Mouse (Mus musculus) myocyte (in vitro differentiated cells): ENCODE measurements at regions not wholly inside any gene's neighbourhood (a gene's known extent, or its start where the extent isn't known, plus 50 kb on each side); places are given as distances from the start of the nearest gene placed in this dataset.

ENCODE experiments used
- H3K27me3 ChIP-seq: one replicate; pipeline ENCODE4 v1.6.1; 2011; ENCODE audit not compliant: control insufficient read depth, insufficient read depth, insufficient read length
- H3K36me3 ChIP-seq: one replicate; pipeline ENCODE4 v1.6.1; 2011; ENCODE audit not compliant: control insufficient read depth, insufficient read depth
- H3K4me2 ChIP-seq: one replicate; pipeline ENCODE4 v1.6.1; 2011; ENCODE audit warnings: low read depth, control low read depth
- H3K4me3 ChIP-seq: one replicate; pipeline ENCODE4 v1.5.1; 2011; ENCODE audit warnings: mild to moderate bottlenecking, control low read depth, moderate library complexity
- H3K79me2 ChIP-seq: one replicate; pipeline ENCODE4 v1.6.1; 2011; ENCODE audit not compliant: control insufficient read depth, insufficient read depth
- H3ac ChIP-seq: one replicate; pipeline ENCODE4 v1.6.1; 2011; ENCODE audit not compliant: control insufficient read depth, insufficient read length
- CEBPB ChIP-seq: IDR thresholded peaks from 2 replicates; pipeline ENCODE4 v1.6.1; 2011; ENCODE audit warnings: mild to moderate bottlenecking, moderate library complexity; ENCODE audit not compliant: poor library complexity, insufficient read depth, severe bottlenecking
- E2F4 ChIP-seq: IDR thresholded peaks from one replicate; pipeline ENCODE4 v1.6.1; 2011; ENCODE audit warnings: mild to moderate bottlenecking, control low read depth, moderate library complexity; ENCODE audit not compliant: insufficient read depth
- MAX ChIP-seq: IDR thresholded peaks from one replicate; pipeline ENCODE4 v1.6.1; 2011; ENCODE audit warnings: low read depth, mild to moderate bottlenecking, control low read depth
- MYOD1 ChIP-seq, 3 experiments: IDR thresholded peaks; one replicate each; pipeline ENCODE4 v1.6.1; 2011; ENCODE audit warnings: control low read depth in 2 of 3, low read depth in 2 of 3, mild to moderate bottlenecking in 2 of 3, moderate library complexity in 1 of 3; ENCODE audit not compliant: insufficient read length in 2 of 3, control insufficient read depth in 1 of 3
- MYOG ChIP-seq, 3 experiments: IDR thresholded peaks; one replicate each; pipeline ENCODE4 v1.6.1; 2011; ENCODE audit warnings: control low read depth in 2 of 3, low read depth in 2 of 3, mild to moderate bottlenecking in 2 of 3; ENCODE audit not compliant: insufficient read length in 2 of 3, control insufficient read depth in 1 of 3, insufficient read depth in 1 of 3
- POLR2A ChIP-seq: IDR thresholded peaks from one replicate; pipeline ENCODE4 v1.6.1; 2011; ENCODE audit warnings: low read depth, mild to moderate bottlenecking, control low read depth, moderate library complexity; ENCODE audit not compliant: insufficient read length
- POLR2AphosphoS2 ChIP-seq: IDR thresholded peaks from one replicate; pipeline ENCODE4 v1.6.1; 2011; ENCODE audit warnings: low read depth, control low read depth; ENCODE audit not compliant: insufficient read length
- REST ChIP-seq: IDR thresholded peaks from one replicate; pipeline ENCODE4 v1.6.1; 2011; ENCODE audit warnings: mild to moderate bottlenecking, control low read depth, moderate library complexity; ENCODE audit not compliant: insufficient read depth, insufficient read length
- SRF ChIP-seq: IDR thresholded peaks from one replicate; pipeline ENCODE4 v1.6.1; 2011; ENCODE audit warnings: low read depth; ENCODE audit not compliant: control insufficient read depth, insufficient read length
- TCF12 ChIP-seq: IDR thresholded peaks from one replicate; pipeline ENCODE4 v1.6.1; 2011; ENCODE audit warnings: mild to moderate bottlenecking, control low read depth; ENCODE audit not compliant: poor library complexity, insufficient read depth, severe bottlenecking
- TCF3 ChIP-seq: IDR thresholded peaks from one replicate; pipeline ENCODE4 v1.6.1; 2011; ENCODE audit warnings: low read depth, control low read depth; ENCODE audit not compliant: insufficient read length
- USF1 ChIP-seq: IDR thresholded peaks from one replicate; pipeline ENCODE4 v1.6.1; 2011; ENCODE audit warnings: low read depth, mild to moderate bottlenecking, control low read depth, moderate library complexity

DNA sequence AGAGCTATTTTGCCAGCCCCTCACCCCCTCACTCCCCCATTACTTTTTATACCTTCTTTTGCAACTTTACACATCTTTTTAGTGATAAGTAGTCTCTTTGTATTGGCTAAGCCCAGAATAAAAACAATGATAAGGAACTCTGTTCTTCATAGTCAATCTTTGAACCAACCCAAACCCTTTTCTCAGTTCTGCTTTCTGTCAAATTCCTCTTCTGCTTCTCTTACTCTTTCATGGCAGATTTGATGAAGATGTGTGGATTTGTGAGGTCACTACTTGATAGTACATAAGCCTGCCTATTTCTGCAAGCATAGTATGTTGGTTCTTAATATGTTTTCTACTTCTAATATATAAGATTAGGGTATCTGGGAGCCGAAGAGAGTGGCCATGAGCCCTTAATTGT is 156.6 kb downstream of the Phlda1 start:
- Histone ChIP-seq H3K79me2 (no peaks in the 10 kb centered on the region), H3K4me2 (no peak overlapping the region), H3K4me3 (no peak overlapping the region), H3K36me3 (no peaks in the 10 kb centered on the region), H3K27me3 (no peaks in the 10 kb centered on the region), H3ac (no peak overlapping the region)
- TF ChIP-seq REST, result no peak
- no peak for TF ChIP-seq MAX
- TF ChIP-seq E2F4, result no peak

DNA sequence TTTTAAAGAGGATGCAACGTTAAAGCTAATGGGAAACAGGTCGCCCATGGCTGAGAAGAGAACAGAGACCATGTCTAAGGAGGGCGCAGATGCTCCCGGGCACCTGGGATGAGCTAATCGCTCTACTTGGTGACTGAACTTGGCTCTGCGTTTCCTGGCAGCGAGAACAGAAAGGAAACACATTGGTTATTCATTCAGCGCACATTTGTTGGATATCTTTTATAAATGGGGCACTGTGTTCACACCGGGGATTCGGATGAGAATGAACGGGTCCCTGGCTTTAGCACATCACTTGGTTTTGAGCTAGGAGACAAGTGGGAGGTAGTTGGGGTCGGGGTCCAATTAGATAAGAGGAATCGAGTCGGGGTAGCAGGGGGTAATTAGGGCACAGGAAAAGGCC is 159.7 kb downstream of the Phlda1 start:
- TF ChIP-seq MYOG (IDR thresholded peaks at IDR 0.05; ENCODE audit: control insufficient read depth in 1 of 3, insufficient read depth in 1 of 3, insufficient read length in 2 of 3, low read depth in 2 of 3) (no peak), REST (no peak), MAX (no peak)
- H3ac ChIP-seq, result no peak overlapping the region
- no peak overlapping the region for H3K4me2 ChIP-seq
- H3K36me3 ChIP-seq, result no peaks in the 10 kb centered on the region
- H3K4me3 ChIP-seq, result no peak overlapping the region
- H3K27me3 ChIP-seq, result no peaks in the 10 kb centered on the region
- H3K79me2 ChIP-seq, result no peaks in the 10 kb centered on the region

DNA sequence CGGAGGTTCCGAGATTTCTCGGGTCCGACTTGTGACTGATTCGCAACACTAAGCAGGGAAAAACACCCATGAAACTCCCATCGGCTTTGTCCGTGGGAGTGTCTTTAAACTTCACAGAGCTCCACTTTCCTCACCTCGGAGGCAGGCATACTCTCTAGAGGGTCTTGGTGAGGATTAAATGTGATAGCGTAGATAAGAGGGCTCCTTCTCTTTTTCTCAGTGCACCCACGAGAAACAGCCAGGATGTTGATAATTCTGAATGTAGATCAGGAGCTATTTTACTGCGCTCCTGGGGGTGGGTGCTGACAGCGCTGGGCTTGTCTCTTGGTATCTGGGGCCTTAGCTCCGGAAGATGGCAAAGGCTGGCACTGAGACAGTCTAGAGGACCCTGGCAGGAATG is 160.9 kb downstream of the Phlda1 start:
- TF ChIP-seq TCF3 (no peak), MYOD1 (IDR thresholded peaks at IDR 0.05; ENCODE audit: control insufficient read depth in 1 of 3, insufficient read length in 2 of 3, low read depth in 2 of 3) (no peak), MAX (no peak), SRF (no peak), E2F4 (no peak), POLR2AphosphoS2 (no peak), REST (no peak), USF1 (no peak), CEBPB (no peak), TCF12 (no peak), POLR2A (no peak), MYOG (IDR thresholded peaks at IDR 0.05; ENCODE audit: control insufficient read depth in 1 of 3, insufficient read depth in 1 of 3, insufficient read length in 2 of 3, low read depth in 2 of 3) (no peak)
- no peaks in the 10 kb centered on the region for H3K27me3 ChIP-seq
- H3ac ChIP-seq, result no peak overlapping the region
- no peaks in the 10 kb centered on the region for H3K36me3 ChIP-seq
- no peak overlapping the region for H3K4me3 ChIP-seq
- H3K79me2 ChIP-seq, result no peaks in the 10 kb centered on the region
- no peak overlapping the region for H3K4me2 ChIP-seq

DNA sequence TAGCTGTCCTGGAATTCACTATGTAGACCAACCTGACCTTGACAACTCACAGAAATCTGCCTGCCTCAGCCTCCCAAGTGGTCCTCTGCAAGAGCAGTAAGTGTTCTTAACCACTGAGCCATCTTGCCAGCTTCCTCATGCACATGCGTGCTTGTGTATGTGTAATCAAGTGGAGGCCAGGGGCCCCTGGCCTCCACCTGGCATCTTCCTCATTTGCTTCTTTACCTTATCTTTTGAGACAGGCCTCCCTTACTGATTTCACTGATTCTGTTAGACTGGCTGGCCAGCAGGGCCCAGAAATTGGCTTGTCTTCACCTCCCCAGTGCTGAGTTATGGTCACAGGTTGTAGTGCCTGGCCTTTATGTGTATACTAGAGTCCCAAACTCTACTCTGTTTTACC is 162.6 kb downstream of the Phlda1 start:
- TF ChIP-seq POLR2AphosphoS2, result no peak
- no peak for TF ChIP-seq REST
- no peak overlapping the region for H3K4me2 ChIP-seq
- H3K79me2 ChIP-seq, result no peaks in the 10 kb centered on the region
- no peak overlapping the region for H3K4me3 ChIP-seq
- no peaks in the 10 kb centered on the region for H3K36me3 ChIP-seq
- H3ac ChIP-seq, result no peak overlapping the region
- no peaks in the 10 kb centered on the region for H3K27me3 ChIP-seq

DNA sequence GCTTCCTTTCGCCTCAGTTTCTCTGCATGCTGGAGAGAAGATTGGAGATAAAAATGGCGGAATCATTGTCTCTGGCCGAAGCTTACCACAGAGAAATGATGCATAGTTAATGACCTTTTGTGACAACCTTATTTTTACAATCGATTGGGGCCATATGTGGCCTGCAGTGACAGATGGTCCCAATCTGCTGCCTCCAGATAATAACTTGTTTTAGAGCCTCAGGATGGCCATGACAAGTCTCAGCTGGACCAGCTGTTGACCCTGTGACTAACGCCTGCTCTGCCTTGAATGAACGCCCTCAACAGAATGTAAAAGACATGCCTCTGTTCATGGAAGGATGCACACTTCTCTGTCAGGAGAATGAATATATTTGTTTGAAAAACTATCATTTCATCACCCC is 163.6 kb downstream of the Phlda1 start:
- TF ChIP-seq POLR2A (no peak), TCF3 (no peak), POLR2AphosphoS2 (no peak), MYOD1 (IDR thresholded peaks at IDR 0.05; ENCODE audit: control insufficient read depth in 1 of 3, insufficient read length in 2 of 3, low read depth in 2 of 3) (no peak), SRF (no peak), TCF12 (no peak), CEBPB (no peak), MYOG (IDR thresholded peaks at IDR 0.05; ENCODE audit: control insufficient read depth in 1 of 3, insufficient read depth in 1 of 3, insufficient read length in 2 of 3, low read depth in 2 of 3) (no peak), USF1 (no peak), REST (no peak), E2F4 (no peak), MAX (no peak)
- no peak overlapping the region for H3K4me2 ChIP-seq

DNA sequence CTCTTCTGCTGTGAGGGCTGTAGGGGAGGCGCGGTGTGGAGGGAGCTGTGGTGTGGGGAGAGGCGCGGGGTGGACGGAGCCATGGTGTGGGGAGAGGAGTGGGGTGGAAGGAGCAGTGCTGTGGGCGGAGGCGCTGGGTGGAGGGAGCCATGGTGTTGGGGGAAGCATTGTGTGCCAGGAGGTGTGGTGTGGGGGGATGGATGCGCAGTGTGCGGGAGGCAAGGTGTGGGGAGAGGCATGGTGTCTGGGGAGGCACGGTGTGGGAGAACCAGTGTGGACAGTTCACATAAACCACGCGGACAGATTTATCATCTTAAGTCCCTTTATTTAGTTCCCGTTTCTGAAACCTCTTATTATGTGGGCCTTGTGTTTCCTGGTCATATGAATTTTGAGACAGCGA is 164.6 kb downstream of the Phlda1 start:
- Histone ChIP-seq H3ac (no peak overlapping the region), H3K36me3 (no peaks in the 10 kb centered on the region), H3K4me3 (no peak overlapping the region), H3K4me2 (no peak overlapping the region), H3K27me3 (no peaks in the 10 kb centered on the region), H3K79me2 (no peaks in the 10 kb centered on the region)
- TF ChIP-seq TCF3 (no peak), USF1 (no peak), POLR2A (no peak), E2F4 (no peak), MYOD1 (IDR thresholded peaks at IDR 0.05; ENCODE audit: control insufficient read depth in 1 of 3, insufficient read length in 2 of 3, low read depth in 2 of 3) (no peak), MAX (no peak), SRF (no peak), MYOG (IDR thresholded peaks at IDR 0.05; ENCODE audit: control insufficient read depth in 1 of 3, insufficient read depth in 1 of 3, insufficient read length in 2 of 3, low read depth in 2 of 3) (no peak), REST (no peak)

More for the DNA sequence above, 163.6 kb downstream of the Phlda1 start:
- Histone ChIP-seq H3K4me3 (no peak overlapping the region), H3K27me3 (no peaks in the 10 kb centered on the region), H3K36me3 (no peaks in the 10 kb centered on the region), H3K79me2 (no peaks in the 10 kb centered on the region), H3ac (no peak overlapping the region)
